Mouse (Mus musculus) forebrain, embryonic 16.5 days (tissue): ENCODE results near the gene 1700013H16Rik. TPM values are rescaled to one million over a fixed set of nuclear protein-coding genes. Genes with fewer than 3 reads are reported as not detected.

Experiments
- ATAC-seq: fragments of 200-750 bp; cut with Nextera tagmentation; 2 replicates; pipeline ENCODE4 v1.8.0; 2017; ENCODE audit warnings: mild to moderate bottlenecking, moderate library complexity
- H3K27ac ChIP-seq: fragments of 300-500 bp; sonication (generic); 2 replicates; pipeline ENCODE4 v1.5.1; 2014; ENCODE audit warnings: low read length, control low read depth
- H3K27me3 ChIP-seq: fragments of 300-500 bp; sonication (generic); replicated peaks from 2 replicates; pipeline ENCODE4 v1.6.1; 2014; ENCODE audit warnings: low read length; ENCODE audit not compliant: control insufficient read depth, insufficient read depth
- H3K36me3 ChIP-seq: fragments of 300-500 bp; sonication (generic); 2 replicates; pipeline ENCODE4 v1.6.1; 2014; ENCODE audit not compliant: control insufficient read depth, insufficient read depth
- H3K4me1 ChIP-seq: fragments of 300-500 bp; sonication (generic); replicated peaks from 2 replicates; pipeline ENCODE4 v1.6.1; 2014; ENCODE audit warnings: low read length; ENCODE audit not compliant: control insufficient read depth, insufficient read depth
- H3K4me2 ChIP-seq: fragments of 300-500 bp; sonication (generic); 2 replicates; pipeline ENCODE4 v1.6.1; 2014; ENCODE audit warnings: mild to moderate bottlenecking, low read length, control low read depth
- H3K4me3 ChIP-seq: fragments of 300-500 bp; sonication (generic); replicated peaks from 2 replicates; pipeline ENCODE4 v1.5.1; 2014; ENCODE audit warnings: mild to moderate bottlenecking, low read length, control low read depth
- H3K9ac ChIP-seq: fragments of 300-500 bp; sonication (generic); replicated peaks from 2 replicates; pipeline ENCODE4 v1.6.1; 2014; ENCODE audit warnings: low read depth, low read length, control low read depth
- H3K9me3 ChIP-seq: fragments of 300-500 bp; sonication (generic); 2 replicates; pipeline ENCODE4 v1.6.1; 2016; ENCODE audit warnings: low read length; ENCODE audit not compliant: control insufficient read depth
- WGBS: fragments of 180-500 bp; shearing (Covaris S2); extraction: QIAGEN DNeasy Blood & Tissue Kit; methylation state at CpG from one replicate; pipeline ENCODE4 v1.1.7; 2014; 5-methylcytosine and 5-hydroxymethylcytosine counted together
- polyA plus RNA-seq: library from polyadenylated mRNA; unstranded; fragments of >200 nt; fragmentation: Nextera tagmentation; extraction: Ambion mirVana; gene quantifications from 2 replicates; pipeline ENCODE4 v1.2.1, GENCODE M21; 2015

Gene 1700013H16Rik
- polyA plus RNA-seq, 1 experiment from 2014 or later, result not detected

DNA sequence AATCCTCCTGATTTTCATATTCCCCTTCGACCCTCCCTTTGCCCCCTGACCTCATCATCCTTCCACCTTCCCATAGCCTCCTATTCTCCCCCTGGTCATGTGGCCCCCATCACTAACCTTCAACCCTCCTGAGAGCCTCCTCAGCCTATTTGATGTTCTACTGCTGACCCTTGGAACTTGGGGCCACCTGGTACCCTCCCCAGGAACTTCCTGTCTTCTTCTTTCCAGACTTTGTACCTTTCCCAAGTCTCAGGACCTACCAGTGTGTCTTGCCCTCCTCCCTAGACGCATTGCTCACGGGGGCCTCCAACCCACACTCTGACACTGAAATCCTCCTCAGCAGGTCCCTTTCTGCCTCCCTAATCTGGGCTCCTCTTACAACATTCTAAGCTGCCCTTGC is 55.0 kb downstream of the 1700013H16Rik start:
- Histone ChIP-seq H3K27ac (no peak overlapping the region), H3K4me2 (no peak overlapping the region), H3K4me3 (no peak overlapping the region), H3K36me3 (no peaks in the 10 kb centered on the region), H3K27me3 (no peaks in the 10 kb centered on the region), H3K4me1 (no peaks in the 10 kb centered on the region), H3K9me3 (no peaks in the 10 kb centered on the region), H3K9ac (no peak overlapping the region)
- 59% methylated on average over 3 of the region's 3 CpGs for WGBS
- no peak for ATAC-seq

DNA sequence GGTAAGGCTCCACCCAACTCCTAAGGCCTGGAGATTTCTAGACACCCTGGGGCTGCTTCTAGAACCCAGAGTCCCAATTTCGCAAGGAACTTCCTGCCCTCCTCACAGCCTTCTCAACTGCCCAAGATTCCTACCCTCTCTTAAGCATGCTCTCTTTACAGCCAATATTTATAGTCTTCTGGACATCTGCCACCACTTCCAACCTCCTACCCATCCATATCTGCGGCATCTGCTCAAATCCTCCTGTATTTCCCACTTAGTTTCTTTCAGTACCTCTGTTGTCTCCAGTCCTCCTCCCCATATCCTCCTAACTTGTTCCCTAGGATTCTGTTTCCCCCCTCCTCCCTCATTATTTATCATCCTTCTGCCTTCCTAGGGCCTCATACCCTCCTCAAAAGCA is 58.4 kb downstream of the 1700013H16Rik start:
- Histone ChIP-seq H3K27ac (no peak overlapping the region), H3K9ac (no peak overlapping the region), H3K4me3 (no peak overlapping the region), H3K9me3 (no peaks in the 10 kb centered on the region), H3K27me3 (no peaks in the 10 kb centered on the region), H3K36me3 (no peaks in the 10 kb centered on the region), H3K4me2 (no peak overlapping the region), H3K4me1 (no peaks in the 10 kb centered on the region)
- ATAC-seq, result no peak
- 86% methylated on average over 2 of the region's 2 CpGs for WGBS

DNA sequence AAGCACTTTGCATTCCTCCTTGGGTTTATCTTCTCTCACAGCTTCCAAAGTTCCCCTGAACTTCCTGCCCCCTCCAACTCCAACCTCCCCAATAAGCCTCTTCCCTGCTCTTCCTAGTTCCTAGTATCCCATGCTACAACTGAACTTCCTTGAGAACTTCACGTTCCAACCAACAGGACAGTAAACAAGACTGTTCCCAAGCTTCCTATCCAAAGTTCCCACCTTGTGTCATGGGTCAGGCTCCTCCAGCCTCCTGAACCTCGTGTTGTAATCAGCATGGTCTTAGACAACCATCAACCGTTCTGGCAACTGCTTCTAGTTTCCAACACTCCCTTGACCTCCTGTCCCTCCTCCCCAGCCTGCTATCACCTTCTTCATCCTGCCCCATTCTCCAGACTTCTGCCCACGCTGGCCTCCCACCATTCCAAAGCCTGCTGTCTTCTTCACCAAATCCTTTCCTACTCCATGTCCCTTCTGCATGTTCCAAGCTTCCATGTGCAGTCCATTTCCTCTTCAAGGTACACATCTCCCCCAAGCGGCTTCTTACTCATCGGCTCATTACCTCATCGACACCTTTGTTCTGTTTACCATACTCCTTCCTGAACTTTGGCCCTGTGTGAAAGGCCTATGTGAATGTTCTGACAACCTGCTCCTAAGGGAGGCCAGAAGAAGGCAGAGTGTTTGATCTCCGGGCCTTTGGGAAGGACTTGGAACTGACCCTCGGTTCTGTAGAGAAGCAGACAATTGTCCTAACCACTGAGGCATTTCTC is 63.4 kb downstream of the 1700013H16Rik start:
- no peak overlapping the region for H3K4me3 ChIP-seq
- H3K4me2 ChIP-seq, result no peak overlapping the region
- no peaks in the 10 kb centered on the region for H3K27me3 ChIP-seq
- WGBS, result 87% methylated on average over 9 of the region's 9 CpGs
- no peak for ATAC-seq
- H3K27ac ChIP-seq, result no peak overlapping the region
- H3K4me1 ChIP-seq, result no peaks in the 10 kb centered on the region
- H3K36me3 ChIP-seq, result no peaks in the 10 kb centered on the region
- H3K9ac ChIP-seq, result no peak overlapping the region
- no peaks in the 10 kb centered on the region for H3K9me3 ChIP-seq

DNA sequence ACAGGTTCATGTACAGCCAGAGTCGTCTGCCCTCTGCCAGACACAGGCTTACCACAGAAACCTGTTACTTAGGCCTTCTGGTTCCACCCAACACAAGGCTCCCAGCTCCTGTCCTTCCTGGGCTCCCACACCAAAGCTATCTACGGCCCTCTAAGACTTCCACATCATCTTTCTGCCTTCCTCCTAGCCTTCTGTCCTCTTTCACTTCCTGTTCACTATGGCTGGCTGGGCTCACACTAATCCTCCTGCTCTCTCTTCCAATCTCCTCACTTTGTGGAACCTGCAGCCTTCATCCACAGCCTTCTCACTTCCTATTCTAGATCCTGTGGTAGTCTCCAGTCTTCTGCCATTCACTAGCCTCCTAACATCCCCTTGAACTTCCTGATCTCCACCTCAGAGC is 64.5 kb downstream of the 1700013H16Rik start:
- Histone ChIP-seq H3K4me2 (no peak overlapping the region), H3K27ac (no peak overlapping the region), H3K4me1 (no peaks in the 10 kb centered on the region), H3K36me3 (no peaks in the 10 kb centered on the region), H3K9me3 (no peaks in the 10 kb centered on the region), H3K4me3 (no peak overlapping the region), H3K27me3 (no peaks in the 10 kb centered on the region), H3K9ac (no peak overlapping the region)
- no peak for ATAC-seq
- 68% methylated on average over 2 of the region's 2 CpGs for WGBS

Other genes with a start within 250 kb of the 1700013H16Rik start
- 87.0 and 116 TPM in 2 replicates for gene Rtl8c, start 149.8 kb downstream of the 1700013H16Rik start, polyA plus RNA-seq
- gene Gm14597, start 148.9 kb downstream of the 1700013H16Rik start, polyA plus RNA-seq, result not detected in 2 replicates
- gene Rtl8a, start 114.1 kb downstream of the 1700013H16Rik start, polyA plus RNA-seq, result 146 and 154 TPM in 2 replicates
- gene Rtl8b, start 87.4 kb downstream of the 1700013H16Rik start, polyA plus RNA-seq, result 112 and 119 TPM in 2 replicates
- not detected in 2 replicates for gene 4930502E18Rik, start 33.0 kb downstream of the 1700013H16Rik start, polyA plus RNA-seq
- gene Zfp36l3, start 18.6 kb upstream of the 1700013H16Rik start, polyA plus RNA-seq, result not detected in 2 replicates
- 0.65 and 0.67 TPM in 2 replicates for gene Xlr, start 39.9 kb upstream of the 1700013H16Rik start, polyA plus RNA-seq